Mouse (Mus musculus): Measurements from ENCODE around the gene Nipbl. TPM values are rescaled to one million over a fixed set of nuclear protein-coding genes. Genes with fewer than 3 reads are reported as not detected.

Nipbl gene
- polyA plus RNA-seq, 1 experiment from 2014 or later, result 15.3 TPM

- Histone ChIP-seq H3K4me2 (ENCODE audit: low read length) (no peak overlapping the region), H3K27me3 (replicated peaks; ENCODE audit: control insufficient read depth, insufficient read depth, low read length) (no peaks in the 10 kb centered on the region), H3K4me1 (ENCODE audit: control insufficient read depth, insufficient read depth, low read length) (no peaks in the 10 kb centered on the region), H3K27ac (ENCODE audit: low read depth, low read length) (no peak overlapping the region), H3K9me3 (replicated peaks; ENCODE audit: control insufficient read depth, low read length) (no peaks in the 10 kb centered on the region), H3K4me3 (ENCODE audit: low read depth, low read length) (no peak overlapping the region), H3K36me3 (ENCODE audit: control insufficient read depth, insufficient read depth, low read length) (no peaks in the 10 kb centered on the region), H3K9ac (ENCODE audit: low read length) (no peak overlapping the region)
- ATAC-seq, result no peak
- no peak for DNase-seq (ENCODE audit: low spot score)
- 95% methylated on average over 2 of the region's 2 CpGs for WGBS
These were observed 10.9 kb downstream of the Nipbl start for GRCm38 (mm10) chr15:8433239-8433947.

DNA sequence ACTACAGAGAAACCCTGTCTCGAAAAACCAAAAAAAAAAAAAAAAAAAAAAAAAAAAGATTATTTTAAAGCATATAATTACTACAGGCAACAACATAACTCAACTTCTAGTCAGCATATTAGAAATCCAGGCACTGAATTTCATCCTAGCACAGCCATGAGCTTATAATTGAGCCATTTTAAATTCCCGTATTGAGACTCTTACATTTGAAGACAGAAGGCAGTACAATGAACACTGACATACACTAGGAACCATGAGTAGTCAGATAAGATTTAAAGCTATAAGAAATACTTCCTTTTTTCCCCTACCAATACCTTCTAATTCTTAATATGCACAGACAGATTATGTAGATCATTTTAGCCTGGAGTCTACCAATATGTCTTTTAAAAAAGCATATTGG, 11.7 kb downstream of the Nipbl start:
- Histone ChIP-seq H3K9ac (ENCODE audit: low read length) (no peak overlapping the region), H3K4me1 (ENCODE audit: control insufficient read depth, insufficient read depth, low read length) (no peaks in the 10 kb centered on the region), H3K4me3 (ENCODE audit: low read depth, low read length) (no peak overlapping the region), H3K4me2 (ENCODE audit: low read length) (no peak overlapping the region), H3K36me3 (ENCODE audit: control insufficient read depth, insufficient read depth, low read length) (no peaks in the 10 kb centered on the region), H3K27ac (ENCODE audit: low read depth, low read length) (no peak overlapping the region), H3K27me3 (replicated peaks; ENCODE audit: control insufficient read depth, insufficient read depth, low read length) (no peaks in the 10 kb centered on the region), H3K9me3 (replicated peaks; ENCODE audit: control insufficient read depth, low read length) (no peaks in the 10 kb centered on the region)
- DNase-seq (ENCODE audit: low spot score) (no peak), ATAC-seq (no peak)
- 95% methylated on average over 2 of the region's 2 CpGs for WGBS

- H3K4me3 ChIP-seq (ENCODE audit: low read depth, low read length), result no peak overlapping the region
- 95% methylated on average over 5 of the region's 5 CpGs for WGBS
- no peak overlapping the region for H3K4me2 ChIP-seq (ENCODE audit: low read length)
- H3K4me1 ChIP-seq (ENCODE audit: control insufficient read depth, insufficient read depth, low read length), result no peaks in the 10 kb centered on the region
- no peaks in the 10 kb centered on the region for H3K36me3 ChIP-seq (ENCODE audit: control insufficient read depth, insufficient read depth, low read length)
- no peak for DNase-seq (ENCODE audit: low spot score)
- H3K27me3 ChIP-seq (replicated peaks; ENCODE audit: control insufficient read depth, insufficient read depth, low read length), result no peaks in the 10 kb centered on the region
- H3K27ac ChIP-seq (ENCODE audit: low read depth, low read length), result no peak overlapping the region
- ATAC-seq, result no peak
- no peaks in the 10 kb centered on the region for H3K9me3 ChIP-seq (replicated peaks; ENCODE audit: control insufficient read depth, low read length)
- H3K9ac ChIP-seq (ENCODE audit: low read length), result no peak overlapping the region
These were observed 14.8 kb downstream of the Nipbl start for GRCm38 (mm10) chr15:8429502-8429901.

- Histone ChIP-seq H3K4me1 (ENCODE audit: control insufficient read depth, insufficient read depth, low read length) (no peaks in the 10 kb centered on the region), H3K9ac (ENCODE audit: low read length) (no peak overlapping the region), H3K4me2 (ENCODE audit: low read length) (no peak overlapping the region), H3K27ac (ENCODE audit: low read depth, low read length) (no peak overlapping the region), H3K9me3 (replicated peaks; ENCODE audit: control insufficient read depth, low read length) (no peaks in the 10 kb centered on the region), H3K36me3 (ENCODE audit: control insufficient read depth, insufficient read depth, low read length) (no peaks in the 10 kb centered on the region), H3K4me3 (ENCODE audit: low read depth, low read length) (no peak overlapping the region), H3K27me3 (replicated peaks; ENCODE audit: control insufficient read depth, insufficient read depth, low read length) (no peaks in the 10 kb centered on the region)
- ATAC-seq, result no peak
- 24% methylated on average over 6 of the region's 6 CpGs for WGBS
- DNase-seq (ENCODE audit: low spot score), result no peak
These were observed 23.4 kb downstream of the Nipbl start for GRCm38 (mm10) chr15:8420909-8421308.

DNA sequence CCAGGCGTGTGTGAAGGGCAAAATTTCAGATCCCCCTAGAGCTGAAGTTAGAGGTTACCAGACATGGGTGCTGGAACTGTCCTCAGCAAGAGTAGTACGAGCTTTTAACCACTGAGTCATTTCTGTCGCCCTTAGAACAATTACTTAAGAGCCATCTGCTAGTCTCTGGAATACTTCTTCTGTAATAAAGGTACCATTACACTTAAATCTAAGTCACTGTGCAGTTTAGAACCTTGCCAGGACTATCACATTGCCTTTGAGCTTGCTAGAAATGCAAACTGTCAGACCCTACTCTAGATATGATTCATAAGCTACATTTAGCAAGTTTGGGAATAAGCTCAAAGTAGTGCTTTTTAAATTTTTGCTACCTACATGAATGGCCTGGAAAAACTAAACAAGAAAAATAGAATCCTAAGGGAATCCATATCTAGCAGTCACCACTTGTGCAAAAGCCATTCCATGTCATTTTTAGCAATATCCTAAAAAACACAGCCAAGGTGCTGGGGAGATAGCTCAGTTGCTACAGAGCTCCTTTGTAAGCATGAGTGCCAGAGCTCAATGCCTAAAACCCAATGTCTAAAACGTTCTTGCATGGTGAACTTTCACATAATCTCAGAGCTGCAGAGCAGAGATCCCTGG, 27.6 kb downstream of the Nipbl start:
- 81% methylated on average over 4 of the region's 4 CpGs for WGBS
- no peak for DNase-seq (ENCODE audit: low spot score)
- no peaks in the 10 kb centered on the region for H3K9me3 ChIP-seq (replicated peaks; ENCODE audit: control insufficient read depth, low read length)

GRCm38 (mm10) chr15:8413356-8413755, 30.9 kb downstream of the Nipbl start:
- Histone ChIP-seq H3K9ac (ENCODE audit: low read length) (no peak overlapping the region), H3K27ac (ENCODE audit: low read depth, low read length) (no peak overlapping the region), H3K4me2 (ENCODE audit: low read length) (no peak overlapping the region), H3K9me3 (replicated peaks; ENCODE audit: control insufficient read depth, low read length) (no peaks in the 10 kb centered on the region), H3K36me3 (ENCODE audit: control insufficient read depth, insufficient read depth, low read length) (no peaks in the 10 kb centered on the region), H3K4me3 (ENCODE audit: low read depth, low read length) (no peak overlapping the region), H3K27me3 (replicated peaks; ENCODE audit: control insufficient read depth, insufficient read depth, low read length) (no peaks in the 10 kb centered on the region), H3K4me1 (ENCODE audit: control insufficient read depth, insufficient read depth, low read length) (no peaks in the 10 kb centered on the region)
- DNase-seq (ENCODE audit: low spot score) (no peak), ATAC-seq (no peak)
- WGBS, result 86% methylated on average over 3 of the region's 3 CpGs

More for the DNA sequence above, 27.6 kb downstream of the Nipbl start:
- H3K36me3 ChIP-seq (ENCODE audit: control insufficient read depth, insufficient read depth, low read length), result no peaks in the 10 kb centered on the region
- H3K27ac ChIP-seq (ENCODE audit: low read depth, low read length), result no peak overlapping the region
- H3K4me2 ChIP-seq (ENCODE audit: low read length), result no peak overlapping the region
- no peak overlapping the region for H3K9ac ChIP-seq (ENCODE audit: low read length)
- H3K4me1 ChIP-seq (ENCODE audit: control insufficient read depth, insufficient read depth, low read length), result no peaks in the 10 kb centered on the region
- H3K27me3 ChIP-seq (replicated peaks; ENCODE audit: control insufficient read depth, insufficient read depth, low read length), result no peaks in the 10 kb centered on the region
- ATAC-seq, result no peak
- no peak overlapping the region for H3K4me3 ChIP-seq (ENCODE audit: low read depth, low read length)

GRCm38 (mm10) chr15:8411873-8412272, 32.4 kb downstream of the Nipbl start:
- no peak for ATAC-seq
- DNase-seq (ENCODE audit: low spot score), result no peak
- no peaks in the 10 kb centered on the region for H3K27me3 ChIP-seq (replicated peaks; ENCODE audit: control insufficient read depth, insufficient read depth, low read length)
- no peak overlapping the region for H3K27ac ChIP-seq (ENCODE audit: low read depth, low read length)
- no peak overlapping the region for H3K9ac ChIP-seq (ENCODE audit: low read length)
- no peaks in the 10 kb centered on the region for H3K4me1 ChIP-seq (ENCODE audit: control insufficient read depth, insufficient read depth, low read length)
- H3K4me2 ChIP-seq (ENCODE audit: low read length), result no peak overlapping the region
- 93% methylated on average over 1 of the region's 1 CpGs for WGBS
- H3K4me3 ChIP-seq (ENCODE audit: low read depth, low read length), result no peak overlapping the region
- H3K36me3 ChIP-seq (ENCODE audit: control insufficient read depth, insufficient read depth, low read length), result no peaks in the 10 kb centered on the region
- no peaks in the 10 kb centered on the region for H3K9me3 ChIP-seq (replicated peaks; ENCODE audit: control insufficient read depth, low read length)

- no peaks in the 10 kb centered on the region for H3K4me1 ChIP-seq (ENCODE audit: control insufficient read depth, insufficient read depth, low read length)
- no peak overlapping the region for H3K4me2 ChIP-seq (ENCODE audit: low read length)
- no peaks in the 10 kb centered on the region for H3K9me3 ChIP-seq (replicated peaks; ENCODE audit: control insufficient read depth, low read length)
- 96% methylated on average over 1 of the region's 1 CpGs for WGBS
- H3K27me3 ChIP-seq (replicated peaks; ENCODE audit: control insufficient read depth, insufficient read depth, low read length), result no peaks in the 10 kb centered on the region
- no peaks in the 10 kb centered on the region for H3K36me3 ChIP-seq (ENCODE audit: control insufficient read depth, insufficient read depth, low read length)
- no peak overlapping the region for H3K4me3 ChIP-seq (ENCODE audit: low read depth, low read length)
- ATAC-seq, result no peak
- H3K27ac ChIP-seq (ENCODE audit: low read depth, low read length), result no peak overlapping the region
- no peak overlapping the region for H3K9ac ChIP-seq (ENCODE audit: low read length)
- no peak for DNase-seq (ENCODE audit: low spot score)
These were observed 33.0 kb downstream of the Nipbl start for GRCm38 (mm10) chr15:8411168-8411837.

GRCm38 (mm10) chr15:8407082-8407481, 37.2 kb downstream of the Nipbl start:
- Histone ChIP-seq H3K4me2 (ENCODE audit: low read length) (no peak overlapping the region), H3K27me3 (replicated peaks; ENCODE audit: control insufficient read depth, insufficient read depth, low read length) (no peaks in the 10 kb centered on the region), H3K36me3 (ENCODE audit: control insufficient read depth, insufficient read depth, low read length) (no peaks in the 10 kb centered on the region), H3K9ac (ENCODE audit: low read length) (no peak overlapping the region), H3K4me3 (ENCODE audit: low read depth, low read length) (no peak overlapping the region), H3K9me3 (replicated peaks; ENCODE audit: control insufficient read depth, low read length) (no peaks in the 10 kb centered on the region), H3K27ac (ENCODE audit: low read depth, low read length) (no peak overlapping the region), H3K4me1 (ENCODE audit: control insufficient read depth, insufficient read depth, low read length) (no peaks in the 10 kb centered on the region)
- DNase-seq (ENCODE audit: low spot score) (no peak), ATAC-seq (no peak)
- WGBS, result 91% methylated on average over 2 of the region's 2 CpGs

Measured in forebrain, embryonic 14.5 days (tissue).